Mouse (Mus musculus) neural tube, embryonic 11.5 days (tissue): ENCODE measurements around the gene Olfr283. TPM values are rescaled to one million over a fixed set of nuclear protein-coding genes. Genes with fewer than 3 reads are reported as not detected.

Experiments used
- ATAC-seq: fragments of 200-750 bp; cut with Nextera tagmentation; 2 replicates; pipeline ENCODE4 v1.8.0; 2017; ENCODE audit warnings: moderate number of reproducible peaks, mild to moderate bottlenecking, moderate TSS enrichment, moderate library complexity; ENCODE audit not compliant: insufficient read depth, low FRiP score, low TSS enrichment
- DNase-seq: peaks from one replicate; pipeline ENCODE4 v3.0.0-alpha.2; 2015; ENCODE audit warnings: low spot score
- H3K27ac ChIP-seq: fragments of 300-500 bp; sonication (generic); 2 replicates; pipeline ENCODE4 v1.5.1; 2014; ENCODE audit warnings: low read depth, mild to moderate bottlenecking, low read length
- H3K27me3 ChIP-seq: fragments of 300-500 bp; sonication (generic); 2 replicates; pipeline ENCODE4 v1.6.1; 2014; ENCODE audit warnings: mild to moderate bottlenecking, low read length, mixed read lengths; ENCODE audit not compliant: control insufficient read depth, insufficient read depth
- H3K36me3 ChIP-seq: fragments of 300-500 bp; sonication (generic); 2 replicates; pipeline ENCODE4 v1.6.1; 2014; ENCODE audit warnings: mild to moderate bottlenecking, low read length, moderate library complexity, mixed read lengths; ENCODE audit not compliant: control insufficient read depth, insufficient read depth
- H3K4me1 ChIP-seq: fragments of 300-500 bp; sonication (generic); 2 replicates; pipeline ENCODE4 v1.6.1; 2014; ENCODE audit warnings: low read length, mixed read lengths; ENCODE audit not compliant: control insufficient read depth, insufficient read depth
- H3K4me2 ChIP-seq: fragments of 300-500 bp; sonication (generic); 2 replicates; pipeline ENCODE4 v1.6.1; 2014; ENCODE audit warnings: low read depth, mild to moderate bottlenecking, moderate library complexity
- H3K4me3 ChIP-seq: fragments of 300-500 bp; sonication (generic); 2 replicates; pipeline ENCODE4 v1.5.1; 2014; ENCODE audit warnings: low read depth, low read length
- H3K9ac ChIP-seq: fragments of 300-500 bp; sonication (generic); 2 replicates; pipeline ENCODE4 v1.6.1; 2014; ENCODE audit warnings: mild to moderate bottlenecking, low read length
- H3K9me3 ChIP-seq: fragments of 300-500 bp; sonication (generic); 2 replicates; pipeline ENCODE4 v1.6.1; 2016; ENCODE audit warnings: low read length; ENCODE audit not compliant: control insufficient read depth
- WGBS: fragments of 180-500 bp; shearing (Covaris S2); extraction: QIAGEN DNeasy Blood & Tissue Kit; methylation state at CpG from one replicate; pipeline ENCODE4 v1.1.7; 2014; 5-methylcytosine and 5-hydroxymethylcytosine counted together
- polyA plus RNA-seq: library from polyadenylated mRNA; unstranded; fragments of >200 nt; fragmentation: Nextera tagmentation; extraction: Ambion mirVana; gene quantifications from 2 replicates; pipeline ENCODE4 v1.2.1, GENCODE M21; 2014

The Olfr283 gene
- polyA plus RNA-seq, 1 experiment from 2014 or later = not detected

GRCm38 (mm10) chr15:98378209-98378608, 2.5 kb downstream of the Olfr283 start:
- H3K4me2 ChIP-seq = no peak overlapping the region
- H3K27me3 ChIP-seq = no peaks in the 10 kb centered on the region
- no peaks in the 10 kb centered on the region for H3K36me3 ChIP-seq
- no peak overlapping the region for H3K4me3 ChIP-seq
- no peaks in the 10 kb centered on the region for H3K9me3 ChIP-seq
- H3K4me1 ChIP-seq = no peaks in the 10 kb centered on the region
- no peak overlapping the region for H3K27ac ChIP-seq
- DNase-seq (no peak), ATAC-seq (no peak)
- H3K9ac ChIP-seq = no peak overlapping the region
- WGBS = 90% methylated on average over 13 of the region's 13 CpGs

GRCm38 (mm10) chr15:98340887-98341286, 39.9 kb downstream of the Olfr283 start, which contains the start of gene Olfr284:
TSS of gene Olfr284 (minus strand) at chr15:98340987.
- Histone ChIP-seq H3K4me2 (no peak within 1 kb of the TSS), H3K9ac (no peak within 1 kb of the TSS), H3K36me3 (no peaks in the 10 kb centered on the region), H3K27me3 (no peaks in the 10 kb centered on the region), H3K4me3 (no peak within 1 kb of the TSS), H3K9me3 (no peaks in the 10 kb centered on the region), H3K27ac (no peak within 1 kb of the TSS), H3K4me1 (no peaks in the 10 kb centered on the region)
- no peak for ATAC-seq
- DNase-seq = no peak
- 86% methylated on average over 8 of the region's 8 CpGs for WGBS

Other genes with a start within 250 kb of the Olfr283 start
- 50.7 and 58.1 TPM in 2 replicates for gene Asb8, start 215.3 kb downstream of the Olfr283 start, polyA plus RNA-seq
- 10.3 and 12.2 TPM in 2 replicates for gene Ccdc184, start 213.8 kb downstream of the Olfr283 start, polyA plus RNA-seq
- not detected in 2 replicates for gene Olfr288, start 185.4 kb downstream of the Olfr283 start, polyA plus RNA-seq
- gene Gm44579, start 160.0 kb downstream of the Olfr283 start, polyA plus RNA-seq = not detected in 2 replicates
- gene Olfr287, start 159.9 kb downstream of the Olfr283 start, polyA plus RNA-seq = not detected in 2 replicates
- not detected in 2 replicates for gene Olfr286, start 146.5 kb downstream of the Olfr283 start, polyA plus RNA-seq
- gene H1fnt, start 123.7 kb downstream of the Olfr283 start, polyA plus RNA-seq = not detected in 2 replicates
- 1.9 TPM in 2 replicates for gene Zfp641, start 84.8 kb downstream of the Olfr283 start, polyA plus RNA-seq
- gene Olfr285, start 63.6 kb downstream of the Olfr283 start, polyA plus RNA-seq = not detected in 2 replicates
- gene Olfr284, start 40.0 kb downstream of the Olfr283 start, polyA plus RNA-seq = not detected in 2 replicates
- gene Olfr282, start 50.3 kb upstream of the Olfr283 start, polyA plus RNA-seq = not detected in 2 replicates
- gene Olfr281, start 71.6 kb upstream of the Olfr283 start, polyA plus RNA-seq = not detected in 2 replicates
- not detected in 2 replicates for gene OR5BS1P, start 89.0 kb upstream of the Olfr283 start, polyA plus RNA-seq
- gene Lalba, start 101.8 kb upstream of the Olfr283 start, polyA plus RNA-seq = 0.45 TPM in 1 of 2 replicates, not detected in the other
- gene Olfr279, start 111.5 kb upstream of the Olfr283 start, polyA plus RNA-seq = not detected in 2 replicates
- 142 and 143 TPM in 2 replicates for gene Kansl2, start 153.3 kb upstream of the Olfr283 start, polyA plus RNA-seq
- gene Ccnt1, start 190.0 kb upstream of the Olfr283 start, polyA plus RNA-seq = 62.2 and 65.6 TPM in 2 replicates
- gene 4930415O20Rik, start 190.1 kb upstream of the Olfr283 start, polyA plus RNA-seq = not detected in 2 replicates
- gene Adcy6, start 229.1 kb upstream of the Olfr283 start, polyA plus RNA-seq = 11.4 and 12.7 TPM in 2 replicates
- 57.4 and 58.4 TPM in 2 replicates for gene Cacnb3, start 249.9 kb upstream of the Olfr283 start, polyA plus RNA-seq